In genomic region chr17:35993675-35994074, GRCm38 (mm10) we compare ENCODE assay signal across 8 mouse cellular contexts. TPM values are rescaled to one million over a fixed set of nuclear protein-coding genes. Genes with fewer than 3 reads are reported as not detected.
DNase-seq lines count a peak whose midpoint lies in the region; ATAC-seq and TF ChIP-seq lines count a peak whose summit lies in the region.

No protein-coding gene starts in this region.

- peaks cover 3% of the 10 kb centered on the region; the same call in 1 of the 2 replicates for H3K4me1 ChIP-seq in bone marrow, adult 2 months (ENCODE audit: control insufficient read depth, insufficient read depth, low read length)
- peaks cover 17% of the 10 kb centered on the region for H3K4me1 ChIP-seq in embryonic facial prominence, embryonic 15.5 days
- H3K4me1 ChIP-seq in heart, embryonic 10.5 days: peaks cover 19% of the 10 kb centered on the region
- 0 out of 2 replicates have a peak, but pooled peaks cover 5% of the 10 kb centered on the region for H3K4me1 ChIP-seq in kidney, embryonic 14.5 days (ENCODE audit: control insufficient read depth, insufficient read depth, low read length)
- H3K4me1 ChIP-seq in liver, embryonic 11.5 days (replicated peaks; ENCODE audit: control insufficient read depth, insufficient read depth, low read length): peaks cover 24% of the 10 kb centered on the region

- under 1% methylated on average over 17 of the region's 17 CpGs for WGBS in bone marrow, adult 2 months
- WGBS in embryonic facial prominence, embryonic 15.5 days: 6% methylated on average over 17 of the region's 17 CpGs
- 6% methylated on average over 17 of the region's 17 CpGs for WGBS in heart, embryonic 10.5 days
- 7% methylated on average over 17 of the region's 17 CpGs for WGBS in kidney, embryonic 14.5 days
- 6% methylated on average over 17 of the region's 17 CpGs for WGBS in liver, embryonic 11.5 days

- no peak overlapping the region for H3K9ac ChIP-seq in embryonic facial prominence, embryonic 15.5 days
- no peak overlapping the region for H3K9ac ChIP-seq in kidney, embryonic 14.5 days (ENCODE audit: low read depth, low read length)
- H3K9ac ChIP-seq in liver, embryonic 11.5 days (ENCODE audit: low read depth, low read length): no peak overlapping the region

- peak overlapping the region; percentile 62 for H3K4me2 ChIP-seq in embryonic facial prominence, embryonic 15.5 days (replicated peaks)
- peak overlapping the region; percentile 39; the same call in 1 of the 2 replicates for H3K4me2 ChIP-seq in kidney, embryonic 14.5 days (replicated peaks; ENCODE audit: low read depth, low read length)
- H3K4me2 ChIP-seq in liver, embryonic 11.5 days: peak overlapping the region; percentile 87

- peak overlapping the region; percentile 54 for H3K4me3 ChIP-seq in bone marrow, adult 2 months (replicated peaks; ENCODE audit: control insufficient read depth, low read depth, low read length)
- peak overlapping the region; percentile 64 for H3K4me3 ChIP-seq in embryonic facial prominence, embryonic 15.5 days (replicated peaks)
- peak overlapping the region; percentile 70 for H3K4me3 ChIP-seq in heart, embryonic 10.5 days
- peak overlapping the region; percentile 62 for H3K4me3 ChIP-seq in kidney, embryonic 14.5 days (ENCODE audit: low read length)
- H3K4me3 ChIP-seq in liver, embryonic 11.5 days (ENCODE audit: low read depth, low read length): peak overlapping the region; percentile 69

- TF ChIP-seq POLR2A in bone marrow, adult 2 months (IDR thresholded peaks at IDR 0.05; ENCODE audit: borderline replicate concordance, control insufficient read depth, low read depth, low read length): no peak

- ATAC-seq in embryonic facial prominence, embryonic 15.5 days (ENCODE audit: insufficient number of reproducible peaks, low FRiP score, low TSS enrichment, low read depth): peak; percentile 69
- ATAC-seq in kidney, embryonic 14.5 days (ENCODE audit: low FRiP score, low TSS enrichment): peak; percentile 74
- ATAC-seq in liver, embryonic 11.5 days (replicated peaks; ENCODE audit: low FRiP score): peak; percentile 68

- H3K36me3 ChIP-seq in embryonic facial prominence, embryonic 15.5 days: peaks cover 11% of the 10 kb centered on the region
- H3K36me3 ChIP-seq in heart, embryonic 10.5 days: peaks cover 13% of the 10 kb centered on the region
- peaks cover 8% of the 10 kb centered on the region for H3K36me3 ChIP-seq in kidney, embryonic 14.5 days (ENCODE audit: control insufficient read depth, insufficient read depth, low read length)
- H3K36me3 ChIP-seq in liver, embryonic 11.5 days (ENCODE audit: control insufficient read depth, insufficient read depth, low read length): no peaks in the 10 kb centered on the region; the same call in 1 of the 2 replicates
- peaks cover 1% of the 10 kb centered on the region; the same call in 1 of the 2 replicates for H3K36me3 ChIP-seq in splenic B cell, adult 2 months (ENCODE audit: control insufficient read depth, insufficient read depth, low read length, poor library complexity, severe bottlenecking)

- no peak overlapping the region for H3K27ac ChIP-seq in bone marrow, adult 2 months (ENCODE audit: control insufficient read depth, insufficient read depth, low read depth, low read length, poor library complexity)
- H3K27ac ChIP-seq in embryonic facial prominence, embryonic 15.5 days (replicated peaks): no peak overlapping the region
- no peak overlapping the region for H3K27ac ChIP-seq in heart, embryonic 10.5 days
- H3K27ac ChIP-seq in kidney, embryonic 14.5 days (ENCODE audit: low read depth, low read length): no peak overlapping the region
- no peak overlapping the region for H3K27ac ChIP-seq in liver, embryonic 11.5 days (ENCODE audit: low read depth, low read length)

- no peaks in the 10 kb centered on the region for H3K27me3 ChIP-seq in embryonic facial prominence, embryonic 15.5 days
- no peaks in the 10 kb centered on the region for H3K27me3 ChIP-seq in heart, embryonic 10.5 days (ENCODE audit: insufficient read depth, poor library complexity, severe bottlenecking)
- H3K27me3 ChIP-seq in kidney, embryonic 14.5 days (ENCODE audit: control insufficient read depth, insufficient read depth, low read length): no peaks in the 10 kb centered on the region
- no peaks in the 10 kb centered on the region for H3K27me3 ChIP-seq in liver, embryonic 11.5 days (replicated peaks; ENCODE audit: control insufficient read depth, insufficient read depth, low read length)
- no peaks in the 10 kb centered on the region for H3K27me3 ChIP-seq in splenic B cell, adult 2 months (ENCODE audit: control insufficient read depth, insufficient read depth, low read length, poor library complexity, severe bottlenecking)

- DNase-seq in A20 (ENCODE audit: low read depth, low spot score): peak; percentile 90
- DNase-seq in heart, embryonic 10.5 days (ENCODE audit: low spot score): peak; percentile 93
- peak; percentile 79 for DNase-seq in liver, embryonic 11.5 days (ENCODE audit: low spot score)
- DNase-seq in naive thymus-derived CD4-positive, alpha-beta T cell, adult 2 months (ENCODE audit: low read depth): peak; percentile 95
- DNase-seq in splenic B cell, adult 2 months (ENCODE audit: low read depth, low spot score): peak; percentile 93

- peak; percentile 99 for TF ChIP-seq CTCF in bone marrow, adult 2 months (IDR thresholded peaks at IDR 0.05; ENCODE audit: control insufficient read depth, insufficient read depth, low read length)

- H3K9me3 ChIP-seq in embryonic facial prominence, embryonic 15.5 days (replicated peaks): no peaks in the 10 kb centered on the region
- no peaks in the 10 kb centered on the region for H3K9me3 ChIP-seq in heart, embryonic 10.5 days
- no peaks in the 10 kb centered on the region for H3K9me3 ChIP-seq in kidney, embryonic 14.5 days (ENCODE audit: control insufficient read depth, low read length)
- H3K9me3 ChIP-seq in liver, embryonic 11.5 days (ENCODE audit: control insufficient read depth, low read length): no peaks in the 10 kb centered on the region

RNA-seq across cellular contexts. Expression of gene Prr3, which starts 13.6 kb away (rescaled TPM):
- 23.0 and 34.5 TPM in 2 replicates for polyA plus RNA-seq in bone marrow, adult 2 months (2011; ENCODE audit: insufficient read depth, insufficient read length, low replicate concordance, missing spikeins)
- 37.8 and 41.4 TPM in 2 replicates for polyA plus RNA-seq in embryonic facial prominence, embryonic 15.5 days (2015; fragmentation: Nextera tagmentation; extraction: Ambion mirVana)
- polyA plus RNA-seq in heart, embryonic 10.5 days (2016; fragmentation: Nextera tagmentation; extraction: Ambion mirVana): 21.9 and 30.5 TPM in 2 replicates
- 34.5 and 40.1 TPM in 2 replicates for polyA plus RNA-seq in kidney, embryonic 14.5 days (2014; fragmentation: Nextera tagmentation; extraction: Ambion mirVana)
- polyA plus RNA-seq in liver, embryonic 11.5 days (2014; fragmentation: Nextera tagmentation; extraction: Ambion mirVana): 22.0 and 22.8 TPM in 2 replicates

RNA-seq across cellular contexts. Expression of gene Gnl1, which starts 14.0 kb away (rescaled TPM):
- 28.0 and 29.9 TPM in 2 replicates for polyA plus RNA-seq in bone marrow, adult 2 months (2011; ENCODE audit: insufficient read depth, insufficient read length, low replicate concordance, missing spikeins)
- 59.7 and 61.5 TPM in 2 replicates for polyA plus RNA-seq in embryonic facial prominence, embryonic 15.5 days (2015; fragmentation: Nextera tagmentation; extraction: Ambion mirVana)
- 47.2 and 49.8 TPM in 2 replicates for polyA plus RNA-seq in heart, embryonic 10.5 days (2016; fragmentation: Nextera tagmentation; extraction: Ambion mirVana)
- polyA plus RNA-seq in kidney, embryonic 14.5 days (2014; fragmentation: Nextera tagmentation; extraction: Ambion mirVana): 35.0 and 44.5 TPM in 2 replicates
- polyA plus RNA-seq in liver, embryonic 11.5 days (2014; fragmentation: Nextera tagmentation; extraction: Ambion mirVana): 33.7 and 35.6 TPM in 2 replicates

RNA-seq across cellular contexts. Expression of gene Abcf1, which starts 24.1 kb away (rescaled TPM):
- 77.2 and 120 TPM in 2 replicates for polyA plus RNA-seq in bone marrow, adult 2 months (2011; ENCODE audit: insufficient read depth, insufficient read length, low replicate concordance, missing spikeins)
- polyA plus RNA-seq in embryonic facial prominence, embryonic 15.5 days (2015; fragmentation: Nextera tagmentation; extraction: Ambion mirVana): 89.0 and 92.2 TPM in 2 replicates
- polyA plus RNA-seq in heart, embryonic 10.5 days (2016; fragmentation: Nextera tagmentation; extraction: Ambion mirVana): 81.6 and 81.8 TPM in 2 replicates
- 74.6 and 97.8 TPM in 2 replicates for polyA plus RNA-seq in kidney, embryonic 14.5 days (2014; fragmentation: Nextera tagmentation; extraction: Ambion mirVana)
- polyA plus RNA-seq in liver, embryonic 11.5 days (2014; fragmentation: Nextera tagmentation; extraction: Ambion mirVana): 132 and 134 TPM in 2 replicates

RNA-seq across cellular contexts. Expression of gene H2-T24, which starts 26.7 kb away (rescaled TPM):
- 48.0 and 67.4 TPM in 2 replicates for polyA plus RNA-seq in bone marrow, adult 2 months (2011; ENCODE audit: insufficient read depth, insufficient read length, low replicate concordance, missing spikeins)
- polyA plus RNA-seq in embryonic facial prominence, embryonic 15.5 days (2015; fragmentation: Nextera tagmentation; extraction: Ambion mirVana): 3.0 and 3.7 TPM in 2 replicates
- 2.5 and 2.6 TPM in 2 replicates for polyA plus RNA-seq in heart, embryonic 10.5 days (2016; fragmentation: Nextera tagmentation; extraction: Ambion mirVana)
- polyA plus RNA-seq in kidney, embryonic 14.5 days (2014; fragmentation: Nextera tagmentation; extraction: Ambion mirVana): 2.5 and 4.0 TPM in 2 replicates
- 3.1 and 3.5 TPM in 2 replicates for polyA plus RNA-seq in liver, embryonic 11.5 days (2014; fragmentation: Nextera tagmentation; extraction: Ambion mirVana)

RNA-seq across cellular contexts. Expression of gene H2-T23, which starts 39.0 kb away (rescaled TPM):
- 60.1 and 94.6 TPM in 2 replicates for polyA plus RNA-seq in bone marrow, adult 2 months (2011; ENCODE audit: insufficient read depth, insufficient read length, low replicate concordance, missing spikeins)
- polyA plus RNA-seq in embryonic facial prominence, embryonic 15.5 days (2015; fragmentation: Nextera tagmentation; extraction: Ambion mirVana): 24.9 and 26.4 TPM in 2 replicates
- polyA plus RNA-seq in heart, embryonic 10.5 days (2016; fragmentation: Nextera tagmentation; extraction: Ambion mirVana): 1.2 and 3.4 TPM in 2 replicates
- 3.0 and 3.7 TPM in 2 replicates for polyA plus RNA-seq in kidney, embryonic 14.5 days (2014; fragmentation: Nextera tagmentation; extraction: Ambion mirVana)
- 15.9 and 16.1 TPM in 2 replicates for polyA plus RNA-seq in liver, embryonic 11.5 days (2014; fragmentation: Nextera tagmentation; extraction: Ambion mirVana)
